Mouse (Mus musculus): ENCODE measurements at regions not wholly inside any gene's neighbourhood (a gene's known extent, or its start where the extent isn't known, plus 50 kb on each side); places are given as distances from the start of the nearest gene placed in this dataset.

- TF ChIP-seq POLR2A (IDR thresholded peaks at IDR 0.05; ENCODE audit: low read depth, low read length) = no peak
- no peak for TF ChIP-seq EP300 (IDR thresholded peaks at IDR 0.05; ENCODE audit: low read length)
- no peak for TF ChIP-seq BHLHE40 (IDR thresholded peaks at IDR 0.05; ENCODE audit: low read depth, low read length)
- no peak for TF ChIP-seq CTCF (conservative IDR thresholded peaks at IDR 0.05 in 1 of 2, IDR thresholded peaks at IDR 0.05 in 1 of 2; ENCODE audit: low read depth in 2 of 2, low read length in 2 of 2)
- TF ChIP-seq ZNF384 (IDR thresholded peaks at IDR 0.05; ENCODE audit: low read depth, low read length) = no peak
- TF ChIP-seq USF2 (conservative IDR thresholded peaks at IDR 0.05; ENCODE audit: low read depth, low read length) = no peak
- TF ChIP-seq POLR2AphosphoS2 (IDR thresholded peaks at IDR 0.05; ENCODE audit: low read depth, low read length) = no peak
These were observed 991.7 kb downstream of the A830018L16Rik start for GRCm38 (mm10) chr1:12405391-12406270.
